Mouse (Mus musculus) liver, embryonic 15.5 days (tissue): ENCODE results near the gene Iqsec2. TPM values are rescaled to one million over a fixed set of nuclear protein-coding genes. Genes with fewer than 3 reads are reported as not detected.

Source experiments
- ATAC-seq: fragments of 200-750 bp; cut with Nextera tagmentation; 2 replicates; pipeline ENCODE4 v1.8.0; 2017; ENCODE audit warnings: moderate number of reproducible peaks, mild to moderate bottlenecking, moderate library complexity; ENCODE audit not compliant: insufficient read depth
- H3K27ac ChIP-seq: fragments of 300-500 bp; sonication (generic); replicated peaks from 2 replicates; pipeline ENCODE4 v1.5.1; 2015; ENCODE audit warnings: mild to moderate bottlenecking, inconsistent platforms
- H3K27me3 ChIP-seq: fragments of 300-500 bp; sonication (generic); 2 replicates; pipeline ENCODE4 v1.6.1; 2015; ENCODE audit warnings: mild to moderate bottlenecking, inconsistent platforms
- H3K36me3 ChIP-seq: fragments of 300-500 bp; sonication (generic); replicated peaks from 2 replicates; pipeline ENCODE4 v1.6.1; 2015; ENCODE audit warnings: moderate library complexity, mild to moderate bottlenecking, inconsistent platforms
- H3K4me1 ChIP-seq: fragments of 300-500 bp; sonication (generic); replicated peaks from 2 replicates; pipeline ENCODE4 v1.6.1; 2015; ENCODE audit warnings: inconsistent platforms
- H3K4me2 ChIP-seq: fragments of 300-500 bp; sonication (generic); 2 replicates; pipeline ENCODE4 v1.6.1; 2015; ENCODE audit warnings: moderate library complexity, mild to moderate bottlenecking, inconsistent platforms
- H3K4me3 ChIP-seq: fragments of 300-500 bp; sonication (generic); replicated peaks from 2 replicates; pipeline ENCODE4 v1.5.1; 2015; ENCODE audit warnings: mild to moderate bottlenecking, inconsistent platforms
- H3K9ac ChIP-seq: fragments of 300-500 bp; sonication (generic); 2 replicates; pipeline ENCODE4 v1.6.1; 2015; ENCODE audit warnings: moderate library complexity, mild to moderate bottlenecking, inconsistent platforms
- H3K9me3 ChIP-seq: fragments of 300-500 bp; sonication (generic); replicated peaks from 2 replicates; pipeline ENCODE4 v1.6.1; 2016; ENCODE audit warnings: inconsistent platforms
- WGBS: fragments of 180-500 bp; shearing (Covaris S2); methylation state at CpG from one replicate; pipeline ENCODE4 v1.1.7; 2015; ENCODE audit warnings: mixed read lengths; ENCODE audit not compliant: insufficient replicate concordance; 5-methylcytosine and 5-hydroxymethylcytosine counted together
- polyA plus RNA-seq: library from polyadenylated mRNA; unstranded; fragments of >200 nt; fragmentation: Nextera tagmentation; extraction: Ambion mirVana; gene quantifications from 2 replicates; pipeline ENCODE4 v1.2.1, GENCODE M21; 2015

Iqsec2 gene
- polyA plus RNA-seq, 1 experiment from 2014 or later, result 1.2 TPM

DNA sequence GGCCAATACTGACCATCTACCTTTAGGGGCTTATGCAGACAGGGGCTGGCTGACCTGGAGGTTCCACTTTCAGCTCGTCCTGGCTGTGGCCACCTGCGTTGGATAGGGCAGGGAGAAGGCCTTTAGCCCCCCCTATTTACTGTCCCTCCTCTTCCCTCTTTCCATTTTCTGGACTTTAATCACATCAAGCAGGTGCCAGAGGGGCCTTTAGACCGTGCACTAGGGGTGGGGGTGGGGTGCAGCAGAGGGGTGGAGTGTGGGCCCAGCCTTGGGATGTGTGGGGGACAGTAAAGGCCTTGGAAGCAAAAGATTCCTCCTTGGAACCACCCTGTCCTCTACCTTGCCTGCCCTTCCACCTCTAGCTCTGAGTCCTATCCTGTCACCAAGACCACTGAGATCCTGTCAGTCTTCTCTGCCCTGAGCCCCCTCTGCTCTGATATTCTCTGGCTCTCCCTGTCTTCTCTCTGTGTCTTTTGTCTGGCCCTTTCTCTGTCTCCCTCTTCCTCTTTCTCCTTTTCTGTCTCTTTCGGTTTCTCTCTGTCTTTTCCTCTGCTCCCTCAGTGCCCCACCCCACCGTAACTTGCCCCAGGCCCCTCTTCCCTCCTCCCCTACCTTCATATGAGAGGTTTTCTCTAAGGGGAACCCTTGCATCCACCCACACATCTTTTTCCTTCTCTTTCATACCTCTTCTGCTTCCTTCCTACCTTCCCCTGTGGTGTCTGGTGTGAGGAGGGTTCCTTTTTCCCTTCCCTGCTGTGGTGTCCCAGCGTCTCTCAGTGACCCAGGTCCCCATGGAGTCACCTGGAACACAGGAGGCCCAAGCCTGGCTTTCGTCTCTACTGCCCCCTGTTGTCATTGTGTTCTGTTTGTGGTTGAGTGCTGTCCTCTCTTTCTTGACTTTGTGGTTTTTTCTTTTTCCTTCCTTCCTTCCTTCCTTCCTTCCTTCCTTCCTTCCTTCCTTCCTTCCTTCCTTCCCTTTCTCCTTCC lies 35.9 kb downstream of the Iqsec2 start:
- no peaks in the 10 kb centered on the region for H3K4me1 ChIP-seq
- peak overlapping the region; percentile 38 for H3K4me2 ChIP-seq
- H3K36me3 ChIP-seq, result no peaks in the 10 kb centered on the region
- H3K9ac ChIP-seq, result no peak overlapping the region
- no peak overlapping the region for H3K27ac ChIP-seq
- 42% methylated on average over 7 of the region's 7 CpGs for WGBS
- H3K9me3 ChIP-seq, result no peaks in the 10 kb centered on the region
- no peak; the same call in 1 of the 2 replicates for ATAC-seq
- peaks cover 6% of the 10 kb centered on the region; the same call in 1 of the 2 replicates for H3K27me3 ChIP-seq
- 0 out of 2 replicates have a peak overlapping the region, but pooled peaks have one; percentile 32 for H3K4me3 ChIP-seq

DNA sequence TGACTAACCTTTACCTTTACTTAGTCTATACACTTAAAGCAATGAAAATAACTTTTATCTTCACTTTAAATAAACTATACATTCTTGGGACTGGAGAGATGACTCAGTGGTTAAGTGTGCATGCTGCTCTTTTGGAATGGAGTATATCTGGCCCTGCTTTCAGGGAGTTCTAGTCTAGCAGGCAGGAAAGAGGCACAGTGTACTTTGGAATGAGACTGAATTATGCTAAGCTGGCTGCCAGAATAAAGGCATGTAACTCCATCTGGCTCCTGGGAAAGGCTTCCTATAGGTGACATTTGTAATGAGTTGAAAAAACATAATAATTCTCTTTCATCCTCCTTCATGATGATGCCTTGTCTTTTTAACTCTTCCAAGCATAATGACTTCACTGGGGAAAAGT lies 43.1 kb downstream of the Iqsec2 start:
- Histone ChIP-seq H3K27ac (no peak overlapping the region), H3K36me3 (no peaks in the 10 kb centered on the region), H3K9me3 (no peaks in the 10 kb centered on the region), H3K27me3 (peaks cover 19% of the 10 kb centered on the region), H3K9ac (no peak overlapping the region), H3K4me3 (no peak overlapping the region), H3K4me1 (no peaks in the 10 kb centered on the region), H3K4me2 (no peak overlapping the region)
- ATAC-seq, result no peak

DNA sequence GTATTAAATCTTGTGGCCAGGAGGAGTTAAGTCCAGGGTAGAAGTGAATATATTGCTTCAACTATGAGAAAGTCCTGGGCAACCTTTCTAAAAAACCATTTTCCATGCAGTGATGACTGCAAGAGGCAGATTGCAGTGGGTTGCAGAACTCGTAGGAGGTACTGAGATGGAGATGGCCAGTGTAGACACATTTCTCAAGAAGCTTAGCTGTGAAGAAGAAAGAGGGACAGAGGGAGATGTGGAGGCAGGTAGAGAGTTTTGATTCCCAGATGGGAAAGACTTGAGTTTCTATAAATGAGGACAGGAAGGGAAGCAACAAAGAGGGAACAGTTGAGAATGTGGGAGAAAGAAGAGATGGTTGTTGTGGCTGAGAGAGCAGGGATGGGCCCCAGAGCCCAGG lies 47.2 kb downstream of the Iqsec2 start:
- H3K9ac ChIP-seq, result no peak overlapping the region
- no peak for ATAC-seq
- 43% methylated on average over 1 of the region's 1 CpGs for WGBS
- peaks cover 38% of the 10 kb centered on the region for H3K27me3 ChIP-seq
- no peak overlapping the region for H3K27ac ChIP-seq
- no peaks in the 10 kb centered on the region for H3K4me1 ChIP-seq
- H3K9me3 ChIP-seq, result no peaks in the 10 kb centered on the region
- H3K4me3 ChIP-seq, result no peak overlapping the region
- H3K4me2 ChIP-seq, result no peak overlapping the region
- H3K36me3 ChIP-seq, result no peaks in the 10 kb centered on the region

GRCm38 (mm10) chrX:152197814-152198648 lies 54.0 kb downstream of the Iqsec2 start:
- no peak overlapping the region for H3K9ac ChIP-seq
- no peak for ATAC-seq
- H3K4me2 ChIP-seq, result no peak overlapping the region
- no peak overlapping the region for H3K27ac ChIP-seq
- no peak overlapping the region for H3K4me3 ChIP-seq
- 58% methylated on average over 1 of the region's 1 CpGs for WGBS
- no peaks in the 10 kb centered on the region; the same call in 1 of the 2 replicates for H3K4me1 ChIP-seq
- H3K9me3 ChIP-seq, result no peaks in the 10 kb centered on the region
- H3K36me3 ChIP-seq, result no peaks in the 10 kb centered on the region
- H3K27me3 ChIP-seq, result peaks cover 66% of the 10 kb centered on the region

- H3K27me3 ChIP-seq, result peaks cover 69% of the 10 kb centered on the region
- no peak overlapping the region for H3K27ac ChIP-seq
- H3K4me2 ChIP-seq, result no peak overlapping the region
- WGBS, result 43% methylated on average over 4 of the region's 4 CpGs
- H3K36me3 ChIP-seq, result no peaks in the 10 kb centered on the region
- no peak overlapping the region for H3K4me3 ChIP-seq
- H3K4me1 ChIP-seq, result no peaks in the 10 kb centered on the region; the same call in 1 of the 2 replicates
- no peak overlapping the region for H3K9ac ChIP-seq
- no peaks in the 10 kb centered on the region for H3K9me3 ChIP-seq
- ATAC-seq, result no peak
These were observed 57.8 kb downstream of the Iqsec2 start for GRCm38 (mm10) chrX:152201737-152202421.

DNA sequence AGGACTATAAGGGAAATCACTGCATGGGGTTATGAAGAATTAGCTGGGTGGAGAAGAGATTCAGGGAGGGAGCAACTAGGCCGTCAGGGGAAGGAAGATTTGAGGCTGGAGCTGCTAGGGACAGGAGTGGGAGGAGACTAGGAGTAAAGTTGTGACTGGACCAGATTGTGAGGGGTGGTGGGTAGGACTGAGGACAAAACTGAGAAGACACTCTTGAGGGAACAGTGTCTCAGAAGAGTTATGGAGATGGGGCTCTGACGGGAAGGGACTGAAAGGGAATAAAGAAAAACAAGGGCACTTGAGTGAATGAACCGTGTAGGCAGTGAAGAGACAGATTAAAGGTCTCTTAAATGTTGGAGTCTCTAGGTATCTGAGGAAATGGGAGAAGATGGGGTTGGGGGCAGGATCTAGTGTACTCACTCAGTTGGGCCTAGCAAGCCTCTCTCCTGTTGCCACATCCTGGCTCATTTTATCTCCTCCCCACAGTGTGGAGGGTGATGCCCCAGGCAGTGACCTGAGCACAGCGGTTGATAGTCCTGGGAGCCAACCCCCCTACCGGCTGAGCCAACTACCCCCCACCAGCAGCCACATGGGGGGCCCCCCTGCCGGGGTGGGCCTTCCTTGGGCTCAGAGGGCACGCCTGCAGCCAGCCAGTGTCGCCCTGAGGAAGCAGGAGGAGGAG lies 58.5 kb downstream of the Iqsec2 start:
- Histone ChIP-seq H3K4me1 (no peaks in the 10 kb centered on the region; the same call in 1 of the 2 replicates), H3K36me3 (no peaks in the 10 kb centered on the region), H3K9ac (no peak overlapping the region), H3K4me3 (no peak overlapping the region), H3K27me3 (peaks cover 62% of the 10 kb centered on the region), H3K4me2 (no peak overlapping the region), H3K9me3 (no peaks in the 10 kb centered on the region), H3K27ac (no peak overlapping the region)
- WGBS, result 35% methylated on average over 8 of the region's 8 CpGs
- ATAC-seq, result peak; percentile 25; the same call in 1 of the 2 replicates

GRCm38 (mm10) chrX:152203247-152203646 lies 59.2 kb downstream of the Iqsec2 start:
- no peak for ATAC-seq
- WGBS, result 67% methylated on average over 4 of the region's 4 CpGs
- Histone ChIP-seq H3K36me3 (no peaks in the 10 kb centered on the region), H3K9me3 (no peaks in the 10 kb centered on the region), H3K9ac (no peak overlapping the region), H3K27ac (no peak overlapping the region), H3K4me2 (no peak overlapping the region), H3K4me3 (no peak overlapping the region), H3K4me1 (no peaks in the 10 kb centered on the region; the same call in 1 of the 2 replicates), H3K27me3 (peaks cover 56% of the 10 kb centered on the region)

- WGBS, result 69% methylated on average over 1 of the region's 1 CpGs
- Histone ChIP-seq H3K4me3 (no peak overlapping the region), H3K27me3 (peaks cover 53% of the 10 kb centered on the region), H3K9me3 (no peaks in the 10 kb centered on the region), H3K27ac (no peak overlapping the region), H3K9ac (no peak overlapping the region), H3K36me3 (no peaks in the 10 kb centered on the region), H3K4me2 (no peak overlapping the region), H3K4me1 (no peaks in the 10 kb centered on the region; the same call in 1 of the 2 replicates)
- no peak for ATAC-seq
These were observed 61.4 kb downstream of the Iqsec2 start for GRCm38 (mm10) chrX:152205486-152205885.

DNA sequence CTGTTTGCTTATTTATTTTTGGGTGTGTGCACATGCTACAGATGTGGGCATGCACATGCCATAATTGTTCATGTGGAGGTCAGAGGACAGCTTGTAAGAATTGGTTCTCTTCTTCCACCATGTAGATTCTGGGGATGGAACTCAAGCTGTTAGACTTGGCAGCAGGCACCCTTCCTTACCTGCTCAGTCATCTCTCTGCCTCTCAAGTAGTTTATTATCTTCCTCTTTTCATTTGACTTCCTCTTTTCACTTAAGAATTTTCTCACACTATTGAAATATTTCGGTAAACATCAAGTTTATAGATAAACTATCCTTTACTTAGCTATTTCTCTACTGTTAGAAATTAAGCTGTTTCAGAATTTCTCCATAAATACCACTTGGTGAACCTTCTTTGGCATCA lies 70.6 kb downstream of the Iqsec2 start:
- H3K9ac ChIP-seq, result no peak overlapping the region
- 49% methylated on average over 1 of the region's 1 CpGs for WGBS
- no peak overlapping the region for H3K4me3 ChIP-seq
- no peaks in the 10 kb centered on the region for H3K36me3 ChIP-seq
- H3K9me3 ChIP-seq, result no peaks in the 10 kb centered on the region
- H3K27me3 ChIP-seq, result peaks cover 33% of the 10 kb centered on the region
- no peaks in the 10 kb centered on the region for H3K4me1 ChIP-seq
- H3K4me2 ChIP-seq, result no peak overlapping the region
- H3K27ac ChIP-seq, result no peak overlapping the region
- ATAC-seq, result no peak

DNA sequence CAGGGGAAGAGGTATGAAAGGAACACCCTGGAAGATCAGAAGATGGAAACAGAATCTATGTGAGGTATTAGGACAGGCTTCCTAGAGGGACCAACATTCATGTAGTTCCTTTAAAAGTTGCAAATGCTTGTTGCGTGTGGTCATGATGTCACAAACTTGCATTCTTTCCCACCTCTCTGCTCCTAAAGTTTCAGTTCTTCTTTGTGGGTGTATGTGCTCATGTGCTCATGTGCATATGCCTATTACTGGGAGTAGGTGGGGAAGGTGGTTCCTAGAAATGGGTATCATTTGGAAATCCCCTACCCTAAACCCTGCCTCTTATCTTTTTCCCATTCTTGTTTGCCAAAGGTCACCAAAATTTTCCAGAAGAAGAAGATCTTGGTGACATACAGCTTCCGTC lies 74.5 kb downstream of the Iqsec2 start:
- Histone ChIP-seq H3K9me3 (no peaks in the 10 kb centered on the region), H3K27ac (no peak overlapping the region), H3K9ac (no peak overlapping the region), H3K4me1 (no peaks in the 10 kb centered on the region), H3K27me3 (peaks cover 20% of the 10 kb centered on the region), H3K4me2 (no peak overlapping the region), H3K4me3 (no peak overlapping the region), H3K36me3 (no peaks in the 10 kb centered on the region)
- WGBS, result 69% methylated on average over 2 of the region's 2 CpGs
- no peak for ATAC-seq
